Mouse (Mus musculus) hindbrain, embryonic 16.5 days (tissue): Measurements from ENCODE around the gene Zfp451. TPM values are rescaled to one million over a fixed set of nuclear protein-coding genes. Genes with fewer than 3 reads are reported as not detected.
A peak's percentile ranks its signal among the peaks of the same experiment; 100 is the strongest.

Experiments used
- ATAC-seq: fragments of 200-750 bp; cut with Nextera tagmentation; 2 replicates; pipeline ENCODE4 v1.8.0; 2017; ENCODE audit warnings: moderate TSS enrichment, moderate library complexity
- H3K27ac ChIP-seq: fragments of 300-500 bp; sonication (generic); 2 replicates; pipeline ENCODE4 v1.5.1; 2014; ENCODE audit warnings: low read depth, mild to moderate bottlenecking, control low read depth, low read length, moderate library complexity
- H3K27me3 ChIP-seq: fragments of 300-500 bp; sonication (generic); replicated peaks from 2 replicates; pipeline ENCODE4 v1.6.1; 2014; ENCODE audit warnings: low read length; ENCODE audit not compliant: control insufficient read depth, insufficient read depth
- H3K36me3 ChIP-seq: fragments of 300-500 bp; sonication (generic); 2 replicates; pipeline ENCODE4 v1.6.1; 2014; ENCODE audit warnings: mild to moderate bottlenecking, low read length, moderate library complexity, mixed read lengths; ENCODE audit not compliant: control insufficient read depth, insufficient read depth
- H3K4me1 ChIP-seq: fragments of 300-500 bp; sonication (generic); 2 replicates; pipeline ENCODE4 v1.6.1; 2014; ENCODE audit warnings: low read depth, low read length; ENCODE audit not compliant: control insufficient read depth, insufficient read depth
- H3K4me2 ChIP-seq: fragments of 300-500 bp; sonication (generic); 2 replicates; pipeline ENCODE4 v1.6.1; 2014; ENCODE audit warnings: mild to moderate bottlenecking, low read length, control low read depth, moderate library complexity
- H3K4me3 ChIP-seq: fragments of 300-500 bp; sonication (generic); 2 replicates; pipeline ENCODE4 v1.5.1; 2014; ENCODE audit warnings: mild to moderate bottlenecking, low read length, control low read depth, moderate library complexity
- H3K9ac ChIP-seq: fragments of 300-500 bp; sonication (generic); 2 replicates; pipeline ENCODE4 v1.6.1; 2014; ENCODE audit warnings: low read depth, mild to moderate bottlenecking, control low read depth, low read length, moderate library complexity
- H3K9me3 ChIP-seq: fragments of 300-500 bp; sonication (generic); 2 replicates; pipeline ENCODE4 v1.6.1; 2014; ENCODE audit warnings: mild to moderate bottlenecking, low read length, moderate library complexity; ENCODE audit not compliant: control insufficient read depth
- WGBS: fragments of 180-500 bp; shearing (Covaris S2); extraction: QIAGEN DNeasy Blood & Tissue Kit; methylation state at CpG from one replicate; pipeline ENCODE4 v1.1.7; 2014; 5-methylcytosine and 5-hydroxymethylcytosine counted together
- polyA plus RNA-seq: library from polyadenylated mRNA; unstranded; fragments of >200 nt; fragmentation: Nextera tagmentation; extraction: Ambion mirVana; gene quantifications from 2 replicates; pipeline ENCODE4 v1.2.1, GENCODE M21; 2015

Zfp451 gene
- polyA plus RNA-seq, 1 experiment from 2014 or later, result 30.3 TPM

DNA sequence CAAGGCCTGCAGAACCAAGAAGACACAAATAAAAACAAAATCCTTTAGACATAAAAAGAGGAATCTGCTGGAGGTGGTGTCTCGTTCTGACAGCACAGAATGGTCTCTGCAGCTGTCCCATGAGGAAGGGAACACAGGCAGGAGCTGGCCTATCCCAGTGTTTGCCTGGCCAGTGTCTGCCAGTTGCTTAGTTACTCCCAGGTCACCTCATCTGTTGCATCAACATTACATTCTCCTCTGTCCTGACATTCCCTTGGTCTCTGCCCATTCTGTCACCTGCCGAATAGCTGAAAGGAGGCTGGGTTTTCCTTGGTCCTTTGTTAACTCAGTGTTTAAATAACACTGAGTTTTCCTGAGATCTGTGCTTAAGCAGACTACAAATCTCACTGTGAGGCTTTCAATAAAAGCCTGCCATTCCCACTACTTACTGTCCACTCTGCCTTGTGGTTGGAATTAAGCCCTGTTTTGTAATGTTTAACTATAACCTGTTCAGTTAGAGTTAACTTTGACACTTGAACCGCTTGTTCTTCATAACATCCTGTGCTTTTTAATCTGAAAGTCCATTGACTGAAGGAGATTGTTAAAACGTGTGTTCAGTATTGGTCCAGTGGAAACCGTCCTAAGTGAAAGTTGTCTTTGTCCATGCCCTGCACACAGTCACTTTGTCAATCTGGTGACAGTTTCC, 80.3 kb downstream of the Zfp451 start:
- Histone ChIP-seq H3K9me3 (no peaks in the 10 kb centered on the region), H3K27ac (peak overlapping the region; percentile 29; the same call in 1 of the 2 replicates), H3K4me2 (no peak overlapping the region), H3K27me3 (no peaks in the 10 kb centered on the region), H3K4me1 (no peaks in the 10 kb centered on the region), H3K4me3 (no peak overlapping the region), H3K36me3 (peaks cover 39% of the 10 kb centered on the region), H3K9ac (no peak overlapping the region)
- ATAC-seq, result no peak
- 70% methylated on average over 5 of the region's 5 CpGs for WGBS

DNA sequence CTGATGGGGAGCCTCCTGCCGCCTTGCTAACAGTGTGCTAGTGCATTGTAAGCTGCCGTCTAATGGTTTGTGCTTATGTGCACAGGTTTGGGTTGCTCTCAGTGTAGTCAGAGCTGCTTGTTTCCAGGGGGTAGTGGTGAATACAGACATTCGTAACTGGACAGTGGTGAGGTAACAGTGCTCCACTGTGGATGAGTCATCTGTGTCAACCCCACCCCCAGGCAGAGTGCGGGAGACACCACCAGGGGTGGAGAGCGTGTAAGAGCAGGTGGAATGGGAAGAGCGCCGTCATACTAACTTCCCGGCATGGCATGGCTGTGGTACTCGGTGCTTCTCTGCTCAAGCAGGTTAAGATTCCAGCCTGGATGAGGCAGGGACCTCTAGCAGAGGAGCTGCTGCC, 81.4 kb downstream of the Zfp451 start:
- Histone ChIP-seq H3K9me3 (no peaks in the 10 kb centered on the region), H3K4me3 (no peak overlapping the region), H3K27me3 (no peaks in the 10 kb centered on the region), H3K36me3 (peaks cover 41% of the 10 kb centered on the region), H3K9ac (no peak overlapping the region), H3K27ac (no peak overlapping the region), H3K4me1 (no peaks in the 10 kb centered on the region), H3K4me2 (no peak overlapping the region)
- WGBS, result 88% methylated on average over 9 of the region's 9 CpGs
- ATAC-seq, result 0 out of 2 replicates have a peak, but pooled peaks have one; percentile 13

DNA sequence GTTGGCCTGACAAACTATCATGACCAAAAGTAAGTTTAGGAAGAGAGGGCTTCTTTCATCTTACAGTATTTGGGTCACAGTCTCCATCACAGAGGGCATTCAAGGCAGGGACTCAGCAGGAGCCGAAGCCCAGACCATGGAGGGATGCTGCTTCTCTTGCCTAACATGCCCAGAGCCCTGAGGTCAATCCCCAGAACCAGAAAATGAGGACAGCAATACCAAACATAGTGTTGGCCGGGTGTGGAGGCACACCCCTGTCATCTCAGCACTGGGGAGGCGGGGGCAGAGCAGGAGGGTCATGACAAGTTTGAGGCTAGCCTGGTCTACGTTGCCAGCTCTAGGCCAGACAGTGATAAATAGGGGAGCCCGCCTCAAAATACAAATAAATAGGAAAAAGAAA, 89.3 kb downstream of the Zfp451 start:
- peaks cover 28% of the 10 kb centered on the region for H3K36me3 ChIP-seq
- H3K9me3 ChIP-seq, result no peaks in the 10 kb centered on the region
- no peak overlapping the region for H3K4me3 ChIP-seq
- H3K4me1 ChIP-seq, result peaks cover 5% of the 10 kb centered on the region
- no peak for ATAC-seq
- H3K4me2 ChIP-seq, result no peak overlapping the region
- WGBS, result 92% methylated on average over 5 of the region's 5 CpGs
- H3K27me3 ChIP-seq, result no peaks in the 10 kb centered on the region
- H3K9ac ChIP-seq, result no peak overlapping the region
- no peak overlapping the region for H3K27ac ChIP-seq

DNA sequence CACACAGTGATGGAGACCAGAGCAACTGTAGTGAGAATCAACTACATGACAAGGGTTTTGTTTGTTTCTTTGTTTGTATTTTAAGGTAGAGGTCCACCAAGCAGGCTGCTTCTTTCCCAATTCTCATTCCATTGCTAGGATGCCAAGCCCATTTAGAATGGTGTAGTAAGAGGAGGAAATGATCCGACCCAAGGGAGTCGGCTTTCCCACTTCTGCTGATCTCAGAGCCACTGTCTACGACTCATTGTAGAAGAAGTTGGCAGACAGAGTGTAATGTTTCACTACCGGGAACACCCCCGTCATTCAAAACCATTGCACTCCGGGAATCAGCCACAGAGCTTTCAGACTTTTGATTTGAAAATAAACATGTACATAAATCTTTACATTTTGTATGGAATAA, 89.9 kb downstream of the Zfp451 start:
- Histone ChIP-seq H3K4me3 (no peak overlapping the region), H3K9me3 (no peaks in the 10 kb centered on the region), H3K4me2 (no peak overlapping the region), H3K36me3 (peaks cover 25% of the 10 kb centered on the region), H3K9ac (no peak overlapping the region), H3K27ac (no peak overlapping the region), H3K27me3 (no peaks in the 10 kb centered on the region), H3K4me1 (peaks cover 5% of the 10 kb centered on the region)
- ATAC-seq, result no peak
- WGBS, result 89% methylated on average over 6 of the region's 6 CpGs

DNA sequence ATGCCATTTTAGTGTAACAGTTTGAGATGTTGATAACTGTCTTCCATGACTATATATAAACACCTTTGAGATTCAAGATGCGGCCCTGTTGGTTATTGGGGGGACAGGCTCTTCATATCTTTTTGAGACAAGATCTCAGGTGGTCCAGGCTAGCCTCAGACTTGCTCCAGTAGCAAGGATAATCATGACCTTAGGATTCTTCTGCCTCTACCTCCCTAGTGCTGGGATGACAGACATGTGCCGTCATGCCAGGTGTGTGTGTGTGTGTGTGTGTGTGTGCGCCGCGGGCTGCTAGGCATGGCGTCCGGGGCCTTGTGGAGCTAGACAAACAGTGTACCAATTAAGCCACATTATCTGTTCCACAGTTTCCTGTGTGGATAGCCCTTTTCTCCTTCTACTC, 93.4 kb downstream of the Zfp451 start:
- no peak for ATAC-seq
- Histone ChIP-seq H3K4me1 (peaks cover 5% of the 10 kb centered on the region), H3K27ac (no peak overlapping the region), H3K27me3 (no peaks in the 10 kb centered on the region), H3K4me3 (peak overlapping the region; percentile 82), H3K36me3 (peaks cover 14% of the 10 kb centered on the region), H3K9ac (no peak overlapping the region), H3K4me2 (peak overlapping the region; percentile 64), H3K9me3 (no peaks in the 10 kb centered on the region)
- 86% methylated on average over 7 of the region's 7 CpGs for WGBS

DNA sequence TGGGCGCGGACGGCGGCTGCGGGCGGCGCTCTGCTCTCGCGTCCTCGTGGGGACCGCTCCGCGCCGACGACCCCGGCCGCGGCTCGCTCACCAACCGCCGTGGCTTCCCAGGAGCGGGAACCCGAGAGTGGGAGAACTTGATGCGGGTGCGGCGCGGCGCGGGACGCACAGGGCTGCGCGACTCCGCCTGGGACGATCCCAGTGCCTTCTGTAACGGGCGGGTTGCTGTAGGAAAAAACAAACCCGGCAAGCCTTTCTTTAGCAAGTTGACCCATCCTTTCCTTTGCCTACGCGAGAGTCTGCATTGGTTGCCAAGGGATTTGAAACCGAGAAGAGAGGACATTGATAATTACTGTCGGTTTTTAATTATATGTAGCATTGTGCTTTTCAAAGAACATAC, 94.2 kb downstream of the Zfp451 start:
- peak; percentile 72 for ATAC-seq
- WGBS, result under 1% methylated on average over 23 of the region's 41 CpGs
- Histone ChIP-seq H3K4me1 (peaks cover 5% of the 10 kb centered on the region), H3K36me3 (peaks cover 12% of the 10 kb centered on the region; the same call in 1 of the 2 replicates), H3K27me3 (no peaks in the 10 kb centered on the region), H3K4me3 (peak overlapping the region; percentile 82), H3K27ac (peak overlapping the region; percentile 93), H3K4me2 (peak overlapping the region; percentile 64), H3K9me3 (no peaks in the 10 kb centered on the region), H3K9ac (peak overlapping the region; percentile 93)

DNA sequence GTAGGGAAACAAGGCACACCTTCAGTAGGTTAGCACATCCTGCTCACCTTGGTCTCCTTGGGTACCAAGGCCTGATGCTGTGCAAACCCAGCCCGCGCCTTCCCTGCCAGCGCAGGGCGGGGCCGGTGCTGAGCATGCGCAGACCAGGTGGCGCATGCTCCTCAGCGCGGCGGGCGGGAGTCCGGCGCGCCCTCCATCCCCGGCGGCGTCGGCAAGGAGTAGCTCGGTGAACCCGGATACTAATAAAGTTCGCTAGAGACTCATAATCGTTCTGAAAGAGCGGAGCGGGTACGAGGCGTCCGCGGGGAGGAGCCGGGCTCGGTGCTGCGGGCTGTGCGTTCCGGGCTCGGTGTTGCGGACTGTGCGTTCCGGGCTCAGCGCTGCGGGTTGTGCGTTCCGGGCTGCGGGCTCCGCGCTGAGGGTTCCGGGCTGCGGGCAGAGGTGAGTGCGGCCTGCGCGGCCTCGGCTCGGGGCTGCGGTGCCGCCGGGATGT, 94.6 kb downstream of the Zfp451 start, which contains the start of gene Rab23:
Gene Rab23, plus strand, starts transcription at position 155 of the 493 bp plus-strand sequence.
- H3K4me3 ChIP-seq, result peak within 1 kb of the TSS; percentile 82
- no peaks in the 10 kb centered on the region for H3K9me3 ChIP-seq
- peak within 1 kb of the TSS; percentile 64 for H3K4me2 ChIP-seq
- H3K27ac ChIP-seq, result peak within 1 kb of the TSS; percentile 93
- ATAC-seq, result peak; percentile 98
- under 1% methylated on average over 54 of the region's 54 CpGs for WGBS
- H3K9ac ChIP-seq, result peak within 1 kb of the TSS; percentile 93
- peaks cover 5% of the 10 kb centered on the region for H3K4me1 ChIP-seq
- H3K36me3 ChIP-seq, result peaks cover 8% of the 10 kb centered on the region; the same call in 1 of the 2 replicates
- no peaks in the 10 kb centered on the region for H3K27me3 ChIP-seq

DNA sequence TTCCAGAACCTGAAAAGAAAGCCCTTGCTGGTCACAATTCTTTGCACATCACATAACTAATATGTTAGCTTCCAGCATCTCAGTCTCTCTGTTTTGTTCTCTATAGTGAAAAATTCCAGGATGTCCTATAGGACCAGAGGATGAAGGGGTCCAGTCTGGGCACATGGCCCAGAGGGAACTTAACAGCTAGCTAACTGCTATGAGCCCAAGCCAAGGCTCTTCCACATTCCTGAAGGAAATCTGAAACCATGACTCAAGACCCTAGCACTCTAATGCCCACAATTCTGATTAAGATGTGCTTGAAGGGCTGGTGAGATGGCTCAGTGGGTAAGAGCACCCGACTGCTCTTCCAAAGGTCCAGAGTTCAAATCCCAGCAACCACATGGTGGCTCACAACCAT, 96.8 kb downstream of the Zfp451 start:
- Histone ChIP-seq H3K36me3 (no peaks in the 10 kb centered on the region), H3K27me3 (no peaks in the 10 kb centered on the region), H3K9me3 (no peaks in the 10 kb centered on the region), H3K4me1 (peaks cover 5% of the 10 kb centered on the region), H3K4me2 (no peak overlapping the region), H3K27ac (no peak overlapping the region), H3K9ac (no peak overlapping the region), H3K4me3 (no peak overlapping the region)
- ATAC-seq, result no peak
- WGBS, result 86% methylated on average over 1 of the region's 1 CpGs

DNA sequence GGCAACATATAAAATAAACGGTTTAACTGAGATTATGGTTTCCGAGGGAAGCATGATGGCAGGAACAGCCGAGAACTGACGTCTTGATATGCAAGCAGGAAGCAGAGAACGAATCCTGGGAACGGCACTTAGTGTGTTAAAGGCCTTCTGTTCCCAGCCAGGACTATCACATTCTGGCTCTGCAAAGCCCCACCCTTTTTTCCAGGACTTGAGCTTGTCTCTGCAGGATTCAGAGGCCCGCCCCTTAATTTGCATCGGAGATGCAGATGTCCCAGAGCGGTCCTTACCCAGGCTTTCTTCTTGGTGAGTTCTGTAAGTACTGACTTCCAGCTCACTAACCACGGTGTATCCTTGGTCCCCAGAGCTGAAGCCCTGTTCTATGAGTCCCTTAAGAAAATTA, 99.6 kb downstream of the Zfp451 start:
- ATAC-seq, result no peak
- Histone ChIP-seq H3K9me3 (no peaks in the 10 kb centered on the region), H3K36me3 (no peaks in the 10 kb centered on the region), H3K4me1 (no peaks in the 10 kb centered on the region), H3K9ac (no peak overlapping the region), H3K27ac (no peak overlapping the region), H3K4me2 (peak overlapping the region; percentile 25), H3K4me3 (no peak overlapping the region), H3K27me3 (no peaks in the 10 kb centered on the region)
- 11% methylated on average over 10 of the region's 10 CpGs for WGBS
